In genomic region chr8:92364776-92365240, GRCm38 (mm10) we compare ENCODE assay signal across 9 mouse cellular contexts. TPM values are rescaled to one million over a fixed set of nuclear protein-coding genes. Genes with fewer than 3 reads are reported as not detected.
DNase-seq lines count a peak whose midpoint lies in the region; ATAC-seq lines count a peak whose summit lies in the region.
"Had no signal": no experiment of that assay in that cellular context is flagged by ENCODE, and none has a peak within 500 bp of the region (broad histone marks: within the 10 kb centered on the region; RNA-seq: fewer than 3 reads in every experiment).

No protein-coding gene starts in this region.

- no peak for DNase-seq in heart, adult 8-10 months (ENCODE audit: low spot score)
- peak; percentile 6 for DNase-seq in ZHBTc4 (ENCODE audit: low read depth, low spot score)
- DNase-seq in hindbrain, embryonic 10.5 days (ENCODE audit: low spot score) = no peak
- DNase-seq in gastrocnemius, adult 18-20 months (ENCODE audit: low spot score) = no peak
- DNase-seq in thymus, postnatal 14 days = no peak
- no peak for DNase-seq in spleen, postnatal 36 days (ENCODE audit: low spot score in 2 of 2)

- peak overlapping the region; percentile 57 for H3K4me2 ChIP-seq in heart, embryonic 11.5 days

- no peak for ATAC-seq in heart, embryonic 11.5 days (replicated peaks; ENCODE audit: insufficient number of reproducible peaks, low FRiP score, low TSS enrichment)
- peak; percentile 14; the same call in 1 of the 2 replicates for ATAC-seq in megakaryocyte-erythroid progenitor cell, adult 5-6 weeks (replicated peaks; ENCODE audit: low FRiP score, low TSS enrichment, poor library complexity, severe bottlenecking)

- no peak overlapping the region for H3K27ac ChIP-seq in heart, embryonic 11.5 days (ENCODE audit: low read depth, low read length)
- peak overlapping the region; percentile 94 for H3K27ac ChIP-seq in hindbrain, embryonic 10.5 days
- H3K27ac ChIP-seq: liver, embryonic 14.5 days had no signal

- H3K9ac ChIP-seq in heart, embryonic 11.5 days (ENCODE audit: low read depth, low read length) = no peak overlapping the region
- H3K9ac ChIP-seq: liver, embryonic 14.5 days had no signal

- peaks cover 72% of the 10 kb centered on the region for H3K27me3 ChIP-seq in heart, embryonic 11.5 days (ENCODE audit: control insufficient read depth, insufficient read depth, low read length)
- H3K27me3 ChIP-seq in hindbrain, embryonic 10.5 days (ENCODE audit: insufficient read depth, poor library complexity, severe bottlenecking) = peaks cover 85% of the 10 kb centered on the region

- H3K4me1 ChIP-seq in heart, embryonic 11.5 days (ENCODE audit: control insufficient read depth, insufficient read depth, low read length) = peaks cover 21% of the 10 kb centered on the region
- peaks cover 74% of the 10 kb centered on the region for H3K4me1 ChIP-seq in hindbrain, embryonic 10.5 days (replicated peaks)

- H3K36me3 ChIP-seq in heart, embryonic 11.5 days (ENCODE audit: control insufficient read depth, insufficient read depth, low read length) = no peaks in the 10 kb centered on the region
- H3K36me3 ChIP-seq in hindbrain, embryonic 10.5 days = peaks cover 20% of the 10 kb centered on the region

- H3K9me3 ChIP-seq in heart, embryonic 11.5 days (replicated peaks; ENCODE audit: control insufficient read depth, low read length) = no peaks in the 10 kb centered on the region
- H3K9me3 ChIP-seq in hindbrain, embryonic 10.5 days = no peaks in the 10 kb centered on the region

- peak overlapping the region; percentile 27 for H3K4me3 ChIP-seq in heart, embryonic 11.5 days (ENCODE audit: low read depth, low read length)
- peak overlapping the region; percentile 93 for H3K4me3 ChIP-seq in hindbrain, embryonic 10.5 days

- WGBS in heart, embryonic 11.5 days (ENCODE audit: insufficient replicate concordance) = 20% methylated on average over 20 of the region's 20 CpGs
- 18% methylated on average over 20 of the region's 20 CpGs for WGBS in hindbrain, embryonic 10.5 days

RNA-seq across cellular contexts. Expression of gene Irx5, which starts 7.4 kb away (rescaled TPM):
- 11.2 TPM in 2 replicates for polyA plus RNA-seq in heart, embryonic 11.5 days (2014; fragmentation: Nextera tagmentation; extraction: Ambion mirVana)
- 10 to 100 TPM in 3 of 4 experiments, 1 to 10 TPM in 1; 8.3 to 13.6 (median 10.7) TPM for total RNA-seq in heart, adult 8-10 months (2022)
- 24.3 and 29.7 TPM in 2 replicates for polyA plus RNA-seq in hindbrain, embryonic 10.5 days (2016; fragmentation: Nextera tagmentation; extraction: Ambion mirVana)
- not detected in 2 replicates for total RNA-seq in megakaryocyte-erythroid progenitor cell, adult 5-6 weeks (2014; fragmentation: Nextera tagmentation)
- total RNA-seq in megakaryocyte-erythroid progenitor cell, adult 5-6 weeks (2017) = not detected in 2 replicates
- 1 to 10 TPM in 1 of 2 experiments, under 1 TPM in 1; 0.12 to 5.3 TPM for total RNA-seq in gastrocnemius, adult 18-20 months (2021)
